Mouse (Mus musculus) brain, embryonic 14.5 days (tissue): ENCODE measurements around the gene Ssxb8.
"Not testable (repeated sequence)": the region's sequence is repeated elsewhere in the genome, so short reads cannot be mapped to it uniquely, and the experiment has no call there.

Source experiments
- CTCF ChIP-seq: fragments of 200-500 bp; IDR thresholded peaks from 2 replicates; pipeline ENCODE4 v1.5.1; 2012; ENCODE audit warnings: inconsistent platforms, mild to moderate bottlenecking, moderate library complexity, borderline replicate concordance; ENCODE audit not compliant: insufficient read depth, insufficient read length; ENCODE audit errors: extremely low read depth
- POLR2A ChIP-seq: fragments of 200-500 bp; IDR thresholded peaks from 2 replicates; pipeline ENCODE4 v1.6.1; 2012; ENCODE audit warnings: mild to moderate bottlenecking, inconsistent platforms, borderline replicate concordance; ENCODE audit not compliant: poor library complexity, insufficient read depth, insufficient read length, severe bottlenecking; ENCODE audit errors: extremely low read depth

- TF ChIP-seq POLR2A, CTCF: not testable (repeated sequence)
These were observed at the start of gene Ssxb8 for GRCm38 (mm10) chrX:8690744-8691143.
